Mouse (Mus musculus) erythroblast, embryonic 14.5 days (primary cell): ENCODE data around the gene Rnase2a.
"Not testable (repeated sequence)": the region's sequence is repeated elsewhere in the genome, so short reads cannot be mapped to it uniquely, and the experiment has no call there.

Experiments used
- GATA1 ChIP-seq: IDR thresholded peaks from 2 replicates; pipeline ENCODE4 v1.6.1; 2012; ENCODE audit warnings: low read length, inconsistent platforms, mixed read lengths
- TAL1 ChIP-seq: IDR thresholded peaks from 3 replicates; pipeline ENCODE4 v1.6.1; 2012; ENCODE audit warnings: low read length, inconsistent platforms, mixed read lengths

- not testable (repeated sequence) for TF ChIP-seq TAL1, GATA1
These were observed 35.8 kb downstream of the Rnase2a start for GRCm38 (mm10) chr14:51220075-51220474.
